Mouse (Mus musculus): ENCODE results near the gene Wdr73.

Wdr73 gene

GRCm38 (mm10) chr7:80894815-80895519 is 6.1 kb downstream of the Wdr73 start:
- no peak for DNase-seq (ENCODE audit: low read depth, low spot score)

- no peak for DNase-seq (ENCODE audit: low read depth, low spot score)
These were observed 6.9 kb downstream of the Wdr73 start for GRCm38 (mm10) chr7:80894196-80894595.

- no peak for DNase-seq (ENCODE audit: low read depth, low spot score)
These were observed 7.3 kb downstream of the Wdr73 start for GRCm38 (mm10) chr7:80893753-80894129.

- DNase-seq (ENCODE audit: low read depth, low spot score): no peak
These were observed 7.8 kb downstream of the Wdr73 start for GRCm38 (mm10) chr7:80893086-80893752.

GRCm38 (mm10) chr7:80889841-80890241 is 11.2 kb downstream of the Wdr73 start:
- peak; percentile 82 for DNase-seq (ENCODE audit: low read depth, low spot score)

GRCm38 (mm10) chr7:80889021-80889511 is 12.0 kb downstream of the Wdr73 start:
- DNase-seq (ENCODE audit: low read depth, low spot score): peak; percentile 68

GRCm38 (mm10) chr7:80888595-80888994 is 12.5 kb downstream of the Wdr73 start:
- peak; percentile 32 for DNase-seq (ENCODE audit: low read depth, low spot score)

GRCm38 (mm10) chr7:80885666-80886065 is 15.4 kb downstream of the Wdr73 start:
- peak; percentile 72 for DNase-seq (ENCODE audit: low read depth, low spot score)

- DNase-seq (ENCODE audit: low read depth, low spot score): peak; percentile 93
These were observed 18.1 kb downstream of the Wdr73 start for GRCm38 (mm10) chr7:80882830-80883505.

GRCm38 (mm10) chr7:80875727-80876126 is 25.3 kb downstream of the Wdr73 start:
- no peak for DNase-seq (ENCODE audit: low read depth, low spot score)

- DNase-seq (ENCODE audit: low read depth, low spot score): no peak
These were observed 27.4 kb downstream of the Wdr73 start for GRCm38 (mm10) chr7:80873631-80874030.

- no peak for DNase-seq (ENCODE audit: low read depth, low spot score)
These were observed 28.0 kb downstream of the Wdr73 start for GRCm38 (mm10) chr7:80873038-80873437.

GRCm38 (mm10) chr7:80868686-80869085 is 32.4 kb downstream of the Wdr73 start:
- no peak for DNase-seq (ENCODE audit: low read depth, low spot score)

- DNase-seq (ENCODE audit: low read depth, low spot score): no peak
These were observed 34.4 kb downstream of the Wdr73 start for GRCm38 (mm10) chr7:80866514-80867147.

- DNase-seq (ENCODE audit: low read depth, low spot score): peak; percentile 54
These were observed 35.5 kb downstream of the Wdr73 start for GRCm38 (mm10) chr7:80865521-80865920.

GRCm38 (mm10) chr7:80864831-80865230 is 36.2 kb downstream of the Wdr73 start:
- peak; percentile 89 for DNase-seq (ENCODE audit: low read depth, low spot score)

- peak; percentile 62 for DNase-seq (ENCODE audit: low read depth, low spot score)
These were observed 36.9 kb downstream of the Wdr73 start for GRCm38 (mm10) chr7:80864151-80864550.

GRCm38 (mm10) chr7:80863520-80863919 is 37.5 kb downstream of the Wdr73 start:
- DNase-seq (ENCODE audit: low read depth, low spot score): peak; percentile 31

- peak; percentile 56 for DNase-seq (ENCODE audit: low read depth, low spot score)
These were observed 38.6 kb downstream of the Wdr73 start for GRCm38 (mm10) chr7:80862475-80862874.

GRCm38 (mm10) chr7:80860729-80861274 is 40.3 kb downstream of the Wdr73 start, which contains the start of gene Zscan2:
Gene Zscan2, plus strand, starts transcription at chr7:80860920.
- peak; percentile 94 for DNase-seq (ENCODE audit: low read depth, low spot score)

- DNase-seq (ENCODE audit: low read depth, low spot score): peak; percentile 89
These were observed 40.8 kb downstream of the Wdr73 start for GRCm38 (mm10) chr7:80860227-80860626.

GRCm38 (mm10) chr7:80857181-80857580 is 43.9 kb downstream of the Wdr73 start:
- peak; percentile 89 for DNase-seq (ENCODE audit: low read depth, low spot score)
